8 mouse cellular contexts compared by ENCODE assay signal in the genomic region with DNA sequence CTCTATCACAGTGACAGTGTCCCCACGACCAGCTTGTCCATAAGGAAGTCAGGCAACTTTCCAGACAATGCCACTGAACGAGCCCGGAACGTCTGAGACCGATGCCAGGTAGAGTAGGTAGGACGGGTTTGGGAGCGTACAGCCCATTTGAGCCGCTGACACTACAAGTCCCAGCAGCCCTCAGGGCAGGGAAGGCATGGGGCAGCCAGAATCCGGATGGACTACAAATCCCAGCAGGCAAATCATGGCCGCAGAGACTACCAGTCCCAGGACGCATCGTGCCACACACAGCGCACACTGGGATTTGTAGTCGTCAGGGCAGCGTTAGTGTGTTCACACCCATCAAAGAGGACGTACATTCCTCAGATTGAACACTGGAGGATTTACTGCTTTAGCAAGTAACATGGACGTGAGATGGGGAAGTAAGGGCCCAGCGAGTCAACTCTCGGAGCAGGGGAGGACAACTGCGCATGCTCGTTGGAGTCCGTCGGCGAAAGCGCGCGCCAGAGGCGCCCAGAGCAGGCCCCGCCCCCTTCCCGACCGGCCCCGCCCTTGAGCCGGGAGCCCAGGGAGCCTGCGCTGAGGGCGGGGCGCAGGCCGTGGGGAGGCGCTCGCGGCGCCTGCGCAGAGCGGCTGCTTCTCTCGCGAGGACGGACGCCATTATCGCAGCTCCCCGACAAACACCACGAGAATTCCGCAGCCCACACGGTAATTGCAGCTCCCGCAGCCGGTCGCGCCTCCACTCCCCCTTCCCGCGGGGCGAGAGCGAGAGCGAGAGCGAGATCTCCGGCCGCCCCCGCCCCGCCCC. TPM values are rescaled to one million over a fixed set of nuclear protein-coding genes. Genes with fewer than 3 reads are reported as not detected.
DNase-seq lines count a peak whose midpoint lies in the region; ATAC-seq lines count a peak whose summit lies in the region.

No protein-coding gene starts in this region.

- peak overlapping the region; percentile 88 for H3K4me2 ChIP-seq in intestine, embryonic 14.5 days (ENCODE audit: low read length)

- H3K27ac ChIP-seq in intestine, embryonic 14.5 days (ENCODE audit: low read depth), result peak overlapping the region; percentile 88

- DNase-seq in adrenal gland, adult 18-20 months (ENCODE audit: low spot score in 2 of 2), result peak; percentile 98 to 99
- peak; percentile 99 for DNase-seq in embryo, embryonic 11 days
- DNase-seq in gastrocnemius, postnatal 25 days, result peak; percentile 98
- peak; percentile 100 for DNase-seq in intestine, embryonic 14.5 days (ENCODE audit: low spot score)
- peak; percentile 98 to 99 for DNase-seq in left cerebral cortex, postnatal 14 days (ENCODE audit: low spot score in 2 of 2)
- DNase-seq in mesoderm, embryonic 11.5 days (ENCODE audit: low read depth, low spot score), result peak; percentile 99
- DNase-seq in right cerebral cortex, postnatal 36 days (ENCODE audit: low spot score in 2 of 2), result peak; percentile 97 to 98
- peak; percentile 98 for DNase-seq in yolk sac, embryonic 10.5 days (ENCODE audit: low spot score)

- H3K27me3 ChIP-seq in intestine, embryonic 14.5 days (replicated peaks; ENCODE audit: control insufficient read depth, insufficient read depth, low read length), result no peaks in the 10 kb centered on the region

- H3K36me3 ChIP-seq in intestine, embryonic 14.5 days (ENCODE audit: control insufficient read depth, insufficient read depth, low read length), result peaks cover 25% of the 10 kb centered on the region

- WGBS in intestine, embryonic 14.5 days, result under 1% methylated on average over 58 of the region's 66 CpGs

- H3K9me3 ChIP-seq in intestine, embryonic 14.5 days (ENCODE audit: control insufficient read depth, low read length), result no peaks in the 10 kb centered on the region

- peak; percentile 94 for ATAC-seq in intestine, embryonic 14.5 days (replicated peaks; ENCODE audit: low FRiP score, low TSS enrichment, low read depth)

- peaks cover 34% of the 10 kb centered on the region for H3K4me1 ChIP-seq in intestine, embryonic 14.5 days (replicated peaks; ENCODE audit: control insufficient read depth, insufficient read depth, low read length)

- intact Hi-C loops in left cerebral cortex, postnatal 14 days (cut with DNase I), result no loop called here

- H3K9ac ChIP-seq in intestine, embryonic 14.5 days (ENCODE audit: low read length), result peak overlapping the region; percentile 88

- H3K4me3 ChIP-seq in intestine, embryonic 14.5 days (ENCODE audit: low read depth, low read length), result peak overlapping the region; percentile 47

RNA-seq across cellular contexts. Expression of a gene that starts 0.6 kb away (rescaled TPM):
- total RNA-seq in adrenal gland, adult 18-20 months (2021), result 10 to 100 TPM; 44.8 to 48.9 TPM
- total RNA-seq in gastrocnemius, postnatal 25 days (2021), result 10 to 100 TPM; 11.3 to 13.9 TPM
- 36.6 and 41.1 TPM in 2 replicates for polyA plus RNA-seq in intestine, embryonic 14.5 days (2014; fragmentation: Nextera tagmentation; extraction: Ambion mirVana)
- 10 to 100 TPM; 27.4 to 38.5 TPM for total RNA-seq in left cerebral cortex, postnatal 14 days (2021)

RNA-seq across cellular contexts. Expression of a gene that starts 5.4 kb away (rescaled TPM):
- total RNA-seq in adrenal gland, adult 18-20 months (2021), result not detected
- not detected for total RNA-seq in gastrocnemius, postnatal 25 days (2021)
- not detected in 2 replicates for polyA plus RNA-seq in intestine, embryonic 14.5 days (2014; fragmentation: Nextera tagmentation; extraction: Ambion mirVana)
- under 1 TPM in 1 of 2 experiments, not detected in 1; 0.29 TPM for total RNA-seq in left cerebral cortex, postnatal 14 days (2021)

RNA-seq across cellular contexts. Expression of a gene that starts 42.7 kb away (rescaled TPM):
- 10 to 100 TPM; 35.3 to 48.3 TPM for total RNA-seq in adrenal gland, adult 18-20 months (2021)
- 1 to 10 TPM; 1.8 to 2.0 TPM for total RNA-seq in gastrocnemius, postnatal 25 days (2021)
- 19.8 and 26.4 TPM in 2 replicates for polyA plus RNA-seq in intestine, embryonic 14.5 days (2014; fragmentation: Nextera tagmentation; extraction: Ambion mirVana)
- 100 to 1,000 TPM; 114 to 130 TPM for total RNA-seq in left cerebral cortex, postnatal 14 days (2021)

Comparison
In these comparisons a context has a peak if more than half of its experiments do, and no peak if none do; other contexts are left out.
1. Peak in every context shown above with its lines: DNase-seq, ATAC-seq, H3K4me3 ChIP-seq and H3K27ac ChIP-seq.
2. RNA of a gene that starts 42.7 kb away (total RNA-seq): 114 to 130 TPM in left cerebral cortex, postnatal 14 days and 35.3 to 48.3 TPM in adrenal gland, adult 18-20 months; 1.8 to 2.0 TPM in gastrocnemius, postnatal 25 days; every median in the first group is over 10 times any median in the second.